Mouse (Mus musculus) liver, embryonic 12.5 days (tissue): ENCODE results near the gene Acsl6. TPM values are rescaled to one million over a fixed set of nuclear protein-coding genes. Genes with fewer than 3 reads are reported as not detected.
"Not testable (repeated sequence)": the region's sequence is repeated elsewhere in the genome, so short reads cannot be mapped to it uniquely, and the experiment has no call there.

ENCODE experiments used
- ATAC-seq: fragments of 200-750 bp; cut with Nextera tagmentation; 2 replicates; pipeline ENCODE4 v1.8.0; 2017; ENCODE audit warnings: moderate number of reproducible peaks, mild to moderate bottlenecking, moderate library complexity
- H3K27ac ChIP-seq: fragments of 300-500 bp; sonication (generic); 2 replicates; pipeline ENCODE4 v1.5.1; 2016; ENCODE audit warnings: mild to moderate bottlenecking
- H3K27me3 ChIP-seq: fragments of 300-500 bp; sonication (generic); replicated peaks from 2 replicates; pipeline ENCODE4 v1.6.1; 2016; ENCODE audit warnings: mild to moderate bottlenecking, moderate library complexity
- H3K36me3 ChIP-seq: fragments of 300-500 bp; sonication (generic); 2 replicates; pipeline ENCODE4 v1.6.1; 2016; ENCODE audit warnings: mild to moderate bottlenecking, moderate library complexity
- H3K4me1 ChIP-seq: fragments of 300-500 bp; sonication (generic); 2 replicates; pipeline ENCODE4 v1.6.1; 2016
- H3K4me2 ChIP-seq: fragments of 300-500 bp; sonication (generic); 2 replicates; pipeline ENCODE4 v1.6.1; 2016; ENCODE audit warnings: mild to moderate bottlenecking, moderate library complexity
- H3K4me3 ChIP-seq: fragments of 300-500 bp; sonication (generic); 2 replicates; pipeline ENCODE4 v1.5.1; 2016; ENCODE audit warnings: mild to moderate bottlenecking, moderate library complexity
- H3K9ac ChIP-seq: fragments of 300-500 bp; sonication (generic); 2 replicates; pipeline ENCODE4 v1.6.1; 2016; ENCODE audit warnings: mild to moderate bottlenecking, moderate library complexity
- H3K9me3 ChIP-seq: fragments of 300-500 bp; sonication (generic); replicated peaks from 2 replicates; pipeline ENCODE4 v1.6.1; 2016; ENCODE audit warnings: mild to moderate bottlenecking, moderate library complexity
- WGBS: fragments of 180-500 bp; shearing (Covaris S2); methylation state at CpG from one replicate; pipeline ENCODE4 v1.1.7; 2016; ENCODE audit not compliant: insufficient replicate concordance; 5-methylcytosine and 5-hydroxymethylcytosine counted together
- polyA plus RNA-seq: library from polyadenylated mRNA; unstranded; fragments of >200 nt; fragmentation: Nextera tagmentation; extraction: Ambion mirVana; gene quantifications from 2 replicates; pipeline ENCODE4 v1.2.1, GENCODE M21; 2016

Gene Acsl6
- polyA plus RNA-seq, 1 experiment from 2014 or later: 1.7 TPM

DNA sequence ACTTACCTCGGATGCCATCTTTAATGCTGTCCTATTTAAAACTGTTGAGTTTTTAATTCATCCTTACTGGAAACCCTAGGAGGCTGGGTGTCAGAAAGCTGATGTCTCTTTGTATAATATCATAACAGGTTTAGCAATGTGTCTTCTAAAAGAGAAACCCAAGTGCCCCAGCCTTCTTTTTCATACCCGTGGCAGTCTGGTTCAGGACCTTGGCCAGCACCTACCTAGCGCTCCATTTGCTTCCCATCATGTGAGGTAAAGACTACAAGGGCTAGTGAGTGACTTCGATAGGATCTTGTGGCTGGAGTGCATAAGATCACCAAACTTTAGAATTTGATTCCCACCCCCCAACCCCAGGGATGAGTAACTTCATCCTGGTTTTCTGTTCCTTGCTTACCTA is 40.1 kb downstream of the Acsl6 start:
- Histone ChIP-seq H3K36me3 (no peaks in the 10 kb centered on the region), H3K4me2 (no peak overlapping the region), H3K27me3 (0 out of 2 replicates have a peak, but pooled peaks cover 4% of the 10 kb centered on the region), H3K9me3 (no peaks in the 10 kb centered on the region), H3K4me1 (no peaks in the 10 kb centered on the region), H3K27ac (no peak overlapping the region), H3K9ac (no peak overlapping the region), H3K4me3 (no peak overlapping the region)
- 35% methylated on average over 4 of the region's 4 CpGs for WGBS
- no peak for ATAC-seq

DNA sequence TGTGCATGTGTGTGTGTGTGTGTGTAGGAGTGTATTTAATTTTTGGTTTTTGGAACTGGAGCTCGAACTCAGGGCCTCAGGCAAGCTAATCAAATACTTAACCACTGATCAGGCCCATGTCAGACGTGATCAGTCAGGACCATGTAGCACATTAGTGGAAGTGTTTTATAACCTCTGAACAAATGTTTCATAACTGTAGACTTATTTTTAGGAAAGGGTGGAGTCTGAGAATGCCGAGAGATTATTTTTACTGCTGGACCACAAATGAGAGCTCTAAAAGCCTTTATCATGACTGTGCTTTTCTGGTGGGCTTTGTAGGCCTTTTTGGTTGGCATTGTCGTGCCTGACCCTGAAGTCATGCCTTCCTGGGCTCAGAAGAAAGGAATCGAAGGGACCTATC is 48.1 kb downstream of the Acsl6 start:
- H3K27me3 ChIP-seq: no peaks in the 10 kb centered on the region
- WGBS: 41% methylated on average over 5 of the region's 5 CpGs
- H3K9ac ChIP-seq: no peak overlapping the region
- no peak overlapping the region for H3K4me2 ChIP-seq
- H3K9me3 ChIP-seq: no peaks in the 10 kb centered on the region
- H3K36me3 ChIP-seq: no peaks in the 10 kb centered on the region
- ATAC-seq: no peak
- H3K4me1 ChIP-seq: no peaks in the 10 kb centered on the region
- H3K27ac ChIP-seq: no peak overlapping the region
- H3K4me3 ChIP-seq: no peak overlapping the region

DNA sequence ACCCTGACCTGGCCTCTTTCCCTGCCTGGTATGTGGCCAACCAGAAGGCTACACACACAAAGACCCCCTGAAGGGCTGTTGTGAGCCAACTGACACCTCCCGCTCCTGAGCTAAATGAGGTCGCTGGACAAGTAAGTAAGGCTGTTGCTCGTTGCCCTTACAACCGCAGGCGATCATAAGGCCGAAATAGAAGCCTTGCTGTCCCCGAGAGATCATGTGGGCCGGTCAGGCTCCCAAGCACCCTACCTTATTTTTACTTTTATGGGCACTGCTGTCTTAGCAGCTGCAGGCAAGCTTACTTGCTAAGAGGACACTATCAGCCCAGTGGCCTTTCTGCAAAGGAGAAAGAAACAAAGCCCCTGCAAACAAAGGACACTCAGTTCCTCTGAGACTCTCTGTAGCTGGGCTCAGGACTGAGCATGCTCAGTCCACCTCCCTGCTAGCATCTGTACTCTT is 49.6 kb downstream of the Acsl6 start:
- no peak overlapping the region for H3K9ac ChIP-seq
- H3K27ac ChIP-seq: no peak overlapping the region
- no peaks in the 10 kb centered on the region for H3K4me1 ChIP-seq
- no peaks in the 10 kb centered on the region for H3K9me3 ChIP-seq
- 57% methylated on average over 8 of the region's 8 CpGs for WGBS
- ATAC-seq: no peak
- no peaks in the 10 kb centered on the region for H3K27me3 ChIP-seq
- no peak overlapping the region for H3K4me2 ChIP-seq
- H3K4me3 ChIP-seq: no peak overlapping the region
- no peaks in the 10 kb centered on the region for H3K36me3 ChIP-seq

DNA sequence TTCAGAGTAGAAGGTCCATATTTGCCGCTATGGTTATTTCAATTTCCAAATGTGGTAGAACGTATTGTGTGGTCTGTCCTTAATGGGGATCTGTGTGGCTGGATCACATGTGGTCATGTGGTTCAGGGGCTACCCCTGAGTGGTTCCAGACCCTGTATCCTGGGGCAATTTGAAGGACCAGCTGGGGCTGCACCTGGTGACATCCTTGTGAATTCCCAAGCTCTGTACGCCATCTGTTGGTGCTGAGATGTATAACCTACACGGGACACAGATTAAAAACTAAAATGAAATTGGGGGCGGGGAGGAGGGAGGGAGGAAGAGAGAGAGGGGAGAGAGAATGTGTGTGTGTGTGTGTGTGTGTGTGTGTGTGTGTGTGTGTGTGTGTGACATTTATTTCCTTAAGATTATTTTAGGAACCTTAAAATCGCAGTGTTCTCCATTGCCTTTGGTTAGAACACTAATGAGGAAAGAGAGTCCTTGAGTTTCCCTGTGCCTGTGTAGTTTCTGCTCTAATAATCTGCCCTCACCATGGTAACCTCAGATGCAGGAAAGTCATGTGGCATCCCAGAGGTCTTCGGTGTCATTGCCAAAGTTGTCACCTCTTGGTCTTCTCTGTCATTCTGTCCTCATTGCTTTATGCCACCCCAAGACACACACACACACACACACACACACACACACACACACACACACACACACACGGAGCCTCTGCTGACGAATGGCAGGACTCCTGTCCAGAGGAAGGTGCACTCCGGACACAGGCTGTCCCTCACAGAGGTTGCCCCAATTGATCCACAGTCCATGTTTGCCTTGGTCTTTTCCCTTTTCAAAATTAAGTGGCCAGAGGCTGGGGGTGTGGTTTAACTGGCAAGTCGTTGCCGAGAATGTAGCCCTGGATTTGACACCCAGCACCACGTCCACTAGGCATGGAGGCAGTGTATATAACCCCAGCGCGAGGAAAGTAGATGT is 51.3 kb downstream of the Acsl6 start:
- WGBS: 41% methylated on average over 15 of the region's 15 CpGs
- ATAC-seq: no peak
- H3K4me1 ChIP-seq: no peaks in the 10 kb centered on the region

DNA sequence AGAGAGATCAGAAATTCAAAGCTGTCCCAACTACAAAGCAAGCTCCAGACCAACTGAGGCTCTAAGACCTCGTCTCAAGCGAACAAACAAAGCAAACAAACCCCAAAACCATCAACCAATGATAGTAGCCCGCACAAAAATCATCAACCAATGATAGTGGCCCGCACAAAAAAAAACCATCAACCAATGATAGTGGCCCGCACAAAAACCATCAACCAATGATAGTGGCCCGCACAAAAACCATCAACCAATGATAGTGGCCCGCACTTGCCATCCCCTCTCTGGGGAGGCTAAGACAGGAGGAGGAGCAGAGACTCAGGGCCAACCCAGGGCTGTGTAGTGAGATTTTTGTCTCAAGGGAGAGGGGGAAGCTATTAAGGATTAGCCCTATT is 52.0 kb downstream of the Acsl6 start:
- ATAC-seq: no peak
- H3K9me3 ChIP-seq: no peaks in the 10 kb centered on the region
- no peak overlapping the region for H3K27ac ChIP-seq
- no peak overlapping the region for H3K4me2 ChIP-seq
- WGBS: 48% methylated on average over 7 of the region's 7 CpGs
- no peaks in the 10 kb centered on the region; the same call in 1 of the 2 replicates for H3K27me3 ChIP-seq
- no peak overlapping the region for H3K4me3 ChIP-seq
- no peak overlapping the region for H3K9ac ChIP-seq
- no peaks in the 10 kb centered on the region for H3K36me3 ChIP-seq
- no peaks in the 10 kb centered on the region for H3K4me1 ChIP-seq

More for the DNA sequence above, 51.3 kb downstream of the Acsl6 start:
- Histone ChIP-seq H3K9ac (no peak overlapping the region), H3K9me3 (no peaks in the 10 kb centered on the region), H3K27ac (no peak overlapping the region), H3K27me3 (no peaks in the 10 kb centered on the region; the same call in 1 of the 2 replicates), H3K4me3 (no peak overlapping the region), H3K4me2 (no peak overlapping the region), H3K36me3 (no peaks in the 10 kb centered on the region)

DNA sequence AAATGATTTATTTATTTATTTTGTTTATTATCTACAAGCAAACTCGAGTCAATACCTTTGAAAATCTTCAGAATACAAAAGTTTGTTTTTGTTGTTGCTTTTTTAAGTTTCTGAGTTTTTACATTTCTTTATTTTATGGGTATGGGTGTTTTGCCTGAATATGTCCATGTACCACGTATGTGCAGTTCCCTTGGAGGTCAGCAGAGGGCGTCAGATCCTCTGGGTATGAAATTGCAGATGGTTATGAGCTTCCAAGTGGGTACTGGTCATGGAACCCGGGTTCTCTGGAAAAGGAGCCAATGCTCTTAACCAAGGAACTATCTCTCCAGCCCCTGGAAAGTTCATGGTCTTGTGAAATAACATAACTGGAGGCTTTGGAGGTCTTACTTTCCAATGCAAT is 53.1 kb downstream of the Acsl6 start:
- no peak for ATAC-seq
- 32% methylated on average over 4 of the region's 4 CpGs for WGBS
- no peak overlapping the region for H3K4me2 ChIP-seq

DNA sequence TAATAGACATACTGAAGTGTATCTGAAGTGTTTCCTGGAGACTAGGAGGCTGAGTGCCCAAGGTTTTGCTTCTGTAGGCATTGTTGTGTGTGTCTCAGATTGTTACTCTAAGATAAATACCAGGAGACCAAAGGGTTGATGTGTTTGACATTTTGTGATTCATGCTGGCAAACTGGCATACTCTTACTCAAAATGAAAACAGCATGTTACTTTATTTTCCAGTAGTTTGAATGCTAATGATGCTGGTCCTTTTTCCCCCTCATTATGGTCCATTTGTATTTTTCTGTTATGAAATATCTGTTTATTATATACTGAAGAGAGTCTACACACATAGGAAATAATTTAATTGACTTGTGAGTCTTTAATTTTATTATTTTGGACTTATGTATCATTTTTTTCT is 69.0 kb downstream of the Acsl6 start:
- ATAC-seq: no peak
- Histone ChIP-seq H3K36me3 (no peaks in the 10 kb centered on the region), H3K9ac (no peak overlapping the region), H3K4me3 (no peak overlapping the region), H3K9me3 (no peaks in the 10 kb centered on the region), H3K27me3 (no peaks in the 10 kb centered on the region), H3K4me2 (no peak overlapping the region), H3K27ac (no peak overlapping the region), H3K4me1 (no peaks in the 10 kb centered on the region)

More for the DNA sequence above, 53.1 kb downstream of the Acsl6 start:
- no peaks in the 10 kb centered on the region for H3K9me3 ChIP-seq
- H3K9ac ChIP-seq: no peak overlapping the region
- H3K4me3 ChIP-seq: no peak overlapping the region
- H3K27me3 ChIP-seq: no peaks in the 10 kb centered on the region; the same call in 1 of the 2 replicates
- no peaks in the 10 kb centered on the region for H3K4me1 ChIP-seq
- H3K36me3 ChIP-seq: no peaks in the 10 kb centered on the region
- no peak overlapping the region for H3K27ac ChIP-seq

DNA sequence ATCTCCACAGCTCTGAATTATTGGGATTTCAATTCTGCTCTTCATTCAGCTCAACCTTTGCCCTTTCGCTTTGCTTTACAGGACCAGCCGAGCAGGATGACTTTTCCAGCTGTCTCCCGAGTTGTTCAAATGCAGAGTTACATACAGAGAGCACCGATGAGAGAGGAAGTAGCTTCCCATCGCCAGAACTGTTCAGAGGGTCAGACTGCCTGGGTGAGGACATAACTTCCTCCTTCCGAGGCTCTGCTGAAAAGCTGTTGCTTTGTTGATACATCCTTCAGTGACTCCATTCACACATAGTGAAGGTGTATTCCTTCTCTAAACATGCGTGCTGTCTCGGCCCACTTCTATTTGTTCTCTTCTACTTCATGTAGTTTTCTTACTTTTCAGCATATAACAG is 86.8 kb downstream of the Acsl6 start:
- Histone ChIP-seq H3K9ac (no peak overlapping the region), H3K27ac (no peak overlapping the region), H3K27me3 (no peaks in the 10 kb centered on the region), H3K4me3 (no peak overlapping the region), H3K9me3 (no peaks in the 10 kb centered on the region), H3K4me1 (no peaks in the 10 kb centered on the region), H3K4me2 (no peak overlapping the region), H3K36me3 (no peaks in the 10 kb centered on the region)
- 38% methylated on average over 8 of the region's 8 CpGs for WGBS
- no peak for ATAC-seq

DNA sequence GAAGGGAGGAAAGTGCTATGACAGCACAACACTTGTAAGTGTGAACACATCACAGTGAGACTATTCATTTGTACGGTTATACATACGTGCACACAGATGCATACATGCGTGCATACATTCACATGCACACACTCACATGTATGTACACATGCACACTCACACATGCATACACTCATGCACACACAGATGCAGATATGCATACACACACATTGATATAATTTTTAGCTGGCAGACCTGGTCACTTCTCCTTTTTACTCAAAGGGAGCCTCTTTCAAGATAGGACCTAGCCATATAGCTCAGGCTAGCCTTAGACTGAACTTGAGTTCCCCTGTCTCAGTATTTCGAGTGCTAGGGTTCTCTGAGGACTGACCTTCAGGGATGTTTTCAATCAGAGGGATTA is 87.7 kb downstream of the Acsl6 start:
- Histone ChIP-seq H3K4me2 (no peak overlapping the region), H3K27ac (no peak overlapping the region), H3K4me1 (no peaks in the 10 kb centered on the region), H3K4me3 (no peak overlapping the region), H3K9me3 (no peaks in the 10 kb centered on the region), H3K27me3 (no peaks in the 10 kb centered on the region), H3K36me3 (no peaks in the 10 kb centered on the region), H3K9ac (no peak overlapping the region)
- no peak for ATAC-seq
- WGBS: 78% methylated on average over 4 of the region's 4 CpGs

DNA sequence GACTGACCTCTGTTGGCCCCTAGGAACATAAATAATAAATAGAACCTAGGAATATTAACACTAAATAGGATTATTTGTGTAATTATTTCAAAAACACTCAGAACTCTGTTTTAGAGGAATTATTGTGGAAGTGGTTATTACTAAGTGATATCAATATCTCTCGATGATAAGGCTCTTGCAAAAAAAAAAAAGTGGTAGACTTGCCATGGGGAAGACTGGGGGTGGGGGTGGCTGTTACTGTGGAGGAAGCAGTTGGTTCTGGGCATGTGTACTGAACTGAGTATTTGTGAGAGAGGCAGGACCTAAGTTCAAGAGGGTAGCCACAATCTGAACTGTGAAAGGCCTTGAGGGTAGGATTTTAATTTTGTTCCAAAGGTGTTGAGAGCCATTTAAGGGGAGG is 93.1 kb downstream of the Acsl6 start:
- Histone ChIP-seq H3K36me3 (no peaks in the 10 kb centered on the region), H3K27ac (no peak overlapping the region), H3K27me3 (no peaks in the 10 kb centered on the region), H3K4me1 (no peaks in the 10 kb centered on the region), H3K9me3 (no peaks in the 10 kb centered on the region), H3K9ac (no peak overlapping the region), H3K4me3 (no peak overlapping the region), H3K4me2 (no peak overlapping the region)
- ATAC-seq: no peak
- 34% methylated on average over 1 of the region's 1 CpGs for WGBS

DNA sequence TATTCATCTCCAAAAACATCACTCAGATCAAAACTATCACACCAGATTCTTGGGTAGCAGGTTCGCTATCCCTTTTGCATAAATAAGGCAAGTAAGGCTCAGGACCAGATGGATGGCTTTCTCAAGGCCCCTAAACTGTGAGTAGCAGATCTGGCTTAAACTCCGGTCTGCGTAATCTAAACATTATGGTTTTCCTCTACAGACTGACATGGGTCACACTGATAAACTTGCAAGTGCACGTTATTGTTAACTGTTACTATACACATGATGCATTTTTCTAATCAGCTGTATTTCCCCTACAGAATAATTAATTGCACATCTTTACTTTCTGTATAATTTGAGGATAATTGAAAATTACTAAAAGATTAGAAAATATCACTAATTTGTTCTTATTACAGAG is 94.5 kb downstream of the Acsl6 start:
- Histone ChIP-seq H3K4me2 (no peak overlapping the region), H3K9me3 (no peaks in the 10 kb centered on the region), H3K4me3 (no peak overlapping the region), H3K9ac (no peak overlapping the region), H3K27ac (no peak overlapping the region), H3K27me3 (no peaks in the 10 kb centered on the region), H3K4me1 (no peaks in the 10 kb centered on the region), H3K36me3 (no peaks in the 10 kb centered on the region)
- 40% methylated on average over 4 of the region's 4 CpGs for WGBS
- no peak for ATAC-seq

DNA sequence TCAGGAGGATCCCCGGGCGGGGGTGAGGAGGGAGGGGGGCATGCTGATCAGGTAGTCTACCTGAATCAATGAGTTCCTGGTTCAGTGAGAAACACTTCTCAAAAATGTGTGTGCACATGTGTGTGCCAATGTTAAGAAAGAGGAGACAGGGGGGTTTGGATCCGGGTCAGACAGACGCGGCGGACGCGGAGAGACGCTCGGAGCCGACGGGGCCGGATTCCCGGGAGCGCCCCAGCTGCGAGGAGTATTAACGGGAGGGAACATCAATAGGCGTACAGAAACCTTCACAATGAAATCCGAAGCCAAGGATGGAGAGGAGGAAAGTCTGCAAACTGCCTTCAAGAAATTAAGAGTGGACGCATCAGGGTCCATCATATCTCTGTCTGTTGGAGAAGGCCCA is 97.2 kb downstream of the Acsl6 start:
- not testable (repeated sequence) for H3K27me3 ChIP-seq, H3K4me1 ChIP-seq, H3K9ac ChIP-seq, H3K9me3 ChIP-seq, H3K27ac ChIP-seq, H3K4me3 ChIP-seq, H3K36me3 ChIP-seq, H3K4me2 ChIP-seq, ATAC-seq
- 88% methylated on average over 20 of the region's 20 CpGs for WGBS
